Mouse (Mus musculus) liver, adult 2 months (tissue): ENCODE measurements around the gene Orc5. TPM values are rescaled to one million over a fixed set of nuclear protein-coding genes. Genes with fewer than 3 reads are reported as not detected.
"Not testable (repeated sequence)": the region's sequence is repeated elsewhere in the genome, so short reads cannot be mapped to it uniquely, and the experiment has no call there.

ENCODE experiments used
- DNase-seq: peaks from one replicate; pipeline ENCODE4 v3.0.0-alpha.2; 2011; ENCODE audit warnings: low read depth, low spot score; ENCODE audit errors: extremely low read depth
- H3K27ac ChIP-seq: fragments of 200-500 bp; replicated peaks from 2 replicates; pipeline ENCODE4 v1.5.1; 2012; ENCODE audit warnings: low read depth, mild to moderate bottlenecking, control low read depth, inconsistent platforms, low read length; ENCODE audit not compliant: insufficient read depth
- H3K27me3 ChIP-seq: fragments of 200-500 bp; 2 replicates; pipeline ENCODE4 v1.6.1; 2012; ENCODE audit warnings: mild to moderate bottlenecking, moderate library complexity, low read length, inconsistent platforms; ENCODE audit not compliant: control insufficient read depth, insufficient read depth
- H3K36me3 ChIP-seq: fragments of 200-500 bp; 2 replicates; pipeline ENCODE4 v1.6.1; 2012; ENCODE audit warnings: low read length, inconsistent platforms; ENCODE audit not compliant: control insufficient read depth, insufficient read depth
- H3K4me1 ChIP-seq: fragments of 200-500 bp; 2 replicates; pipeline ENCODE4 v1.6.1; 2011; ENCODE audit warnings: low read length; ENCODE audit not compliant: control insufficient read depth, insufficient read depth
- H3K4me3 ChIP-seq: fragments of 200-500 bp; 2 replicates; pipeline ENCODE4 v1.5.1; 2011; ENCODE audit warnings: low read depth, mild to moderate bottlenecking, control low read depth, low read length, moderate library complexity; ENCODE audit not compliant: insufficient read depth
- H3K79me2 ChIP-seq: fragments of 200-500 bp; 2 replicates; pipeline ENCODE4 v1.6.1; 2012; ENCODE audit warnings: inconsistent platforms, mild to moderate bottlenecking, low read length, moderate library complexity; ENCODE audit not compliant: control insufficient read depth, insufficient read depth
- H3K9ac ChIP-seq: fragments of 200-500 bp; 2 replicates; pipeline ENCODE4 v1.6.1; 2012; ENCODE audit warnings: low read depth, mild to moderate bottlenecking, control low read depth, inconsistent platforms, low read length
- CTCF ChIP-seq: fragments of 200-500 bp; IDR thresholded peaks from 2 replicates; pipeline ENCODE4 v1.5.1; 2011; ENCODE audit warnings: low read depth, low read length, control low read depth
- POLR2A ChIP-seq: fragments of 200-500 bp; IDR thresholded peaks from 2 replicates; pipeline ENCODE4 v1.6.1; 2011; ENCODE audit warnings: low read length, control low read depth; ENCODE audit not compliant: insufficient read depth; ENCODE audit errors: extremely low read depth
- WGBS: fragments of 180-500 bp; shearing (Covaris S2); methylation state at CpG from one replicate; pipeline ENCODE4 v1.1.7; 2018; 5-methylcytosine and 5-hydroxymethylcytosine counted together
- polyA plus RNA-seq: library from polyadenylated mRNA; depleted of rRNA; stranded (reverse); fragments of >200 nt; gene quantifications from 2 replicates; pipeline ENCODE4 v1.2.3, GENCODE M21; 2012
- total RNA-seq: library from RNA; depleted of rRNA; stranded (reverse); fragments of >200 nt; gene quantifications from 2 replicates; pipeline ENCODE4 v1.2.3, GENCODE M21; 2014

Gene Orc5
- total and polyA plus RNA-seq, 2 experiments, result 1.7 to 16.1 TPM

GRCm38 (mm10) chr5:22532571-22532970 lies 17.7 kb downstream of the Orc5 start:
- whole genome bisulfite sequencing, result 90% methylated on average over 5 of the region's 5 CpGs

GRCm38 (mm10) chr5:22522612-22523011 lies 27.6 kb downstream of the Orc5 start:
- 85% methylated on average over 4 of the region's 4 CpGs for WGBS
- TF ChIP-seq POLR2A, result no peak
- no peak for TF ChIP-seq CTCF
- Histone ChIP-seq H3K4me1 (no peaks in the 10 kb centered on the region), H3K27ac (no peak overlapping the region), H3K36me3 (peaks cover 43% of the 10 kb centered on the region), H3K79me2 (no peaks in the 10 kb centered on the region), H3K4me3 (no peak overlapping the region), H3K27me3 (no peaks in the 10 kb centered on the region), H3K9ac (no peak overlapping the region)
- DNase-seq, result no peak

More at GRCm38 (mm10) chr5:22532571-22532970, 17.7 kb downstream of the Orc5 start:
- Histone ChIP-seq H3K79me2 (no peaks in the 10 kb centered on the region), H3K9ac (no peak overlapping the region), H3K27ac (no peak overlapping the region), H3K4me1 (no peaks in the 10 kb centered on the region), H3K4me3 (no peak overlapping the region), H3K27me3 (no peaks in the 10 kb centered on the region), H3K36me3 (peaks cover 31% of the 10 kb centered on the region)
- TF ChIP-seq CTCF (no peak), POLR2A (no peak)
- no peak for DNase-seq

GRCm38 (mm10) chr5:22519708-22520107 lies 30.5 kb downstream of the Orc5 start:
- Histone ChIP-seq H3K36me3 (peaks cover 36% of the 10 kb centered on the region), H3K79me2 (no peaks in the 10 kb centered on the region), H3K4me1 (no peaks in the 10 kb centered on the region), H3K27me3 (no peaks in the 10 kb centered on the region), H3K4me3 (no peak overlapping the region), H3K9ac (no peak overlapping the region), H3K27ac (no peak overlapping the region)
- 90% methylated on average over 2 of the region's 2 CpGs for WGBS
- TF ChIP-seq CTCF, result no peak
- no peak for TF ChIP-seq POLR2A
- DNase-seq, result no peak

- not testable (repeated sequence) for H3K79me2 ChIP-seq, H3K9ac ChIP-seq, H3K27me3 ChIP-seq, H3K4me1 ChIP-seq, H3K4me3 ChIP-seq, H3K27ac ChIP-seq, DNase-seq
- H3K36me3 ChIP-seq, result peaks cover 19% of the 10 kb centered on the region
- 84% methylated on average over 4 of the region's 4 CpGs for WGBS
These were observed 34.5 kb downstream of the Orc5 start for GRCm38 (mm10) chr5:22515745-22516144.

- not testable (repeated sequence) for H3K9ac ChIP-seq, H3K27me3 ChIP-seq, H3K4me3 ChIP-seq, H3K27ac ChIP-seq, H3K4me1 ChIP-seq, H3K79me2 ChIP-seq, DNase-seq
- peaks cover 16% of the 10 kb centered on the region for H3K36me3 ChIP-seq
- no CpG with 5 or more reads among the region's 7 CpGs for WGBS
These were observed 36.0 kb downstream of the Orc5 start for GRCm38 (mm10) chr5:22514231-22514630.

- no CpG with 5 or more reads among the region's 5 CpGs for WGBS
- H3K27me3 ChIP-seq, DNase-seq, H3K9ac ChIP-seq, H3K4me1 ChIP-seq, H3K27ac ChIP-seq, H3K79me2 ChIP-seq, H3K36me3 ChIP-seq, H3K4me3 ChIP-seq: not testable (repeated sequence)
These were observed 37.6 kb downstream of the Orc5 start for GRCm38 (mm10) chr5:22512579-22512978.
